Mouse (Mus musculus): ENCODE measurements around the gene Clcn5. TPM values are rescaled to one million over a fixed set of nuclear protein-coding genes. Genes with fewer than 3 reads are reported as not detected.

Gene Clcn5
- 1 to 10 TPM; 1.5 to 3.7 (median 2.4) TPM for total RNA-seq (2022)

DNA sequence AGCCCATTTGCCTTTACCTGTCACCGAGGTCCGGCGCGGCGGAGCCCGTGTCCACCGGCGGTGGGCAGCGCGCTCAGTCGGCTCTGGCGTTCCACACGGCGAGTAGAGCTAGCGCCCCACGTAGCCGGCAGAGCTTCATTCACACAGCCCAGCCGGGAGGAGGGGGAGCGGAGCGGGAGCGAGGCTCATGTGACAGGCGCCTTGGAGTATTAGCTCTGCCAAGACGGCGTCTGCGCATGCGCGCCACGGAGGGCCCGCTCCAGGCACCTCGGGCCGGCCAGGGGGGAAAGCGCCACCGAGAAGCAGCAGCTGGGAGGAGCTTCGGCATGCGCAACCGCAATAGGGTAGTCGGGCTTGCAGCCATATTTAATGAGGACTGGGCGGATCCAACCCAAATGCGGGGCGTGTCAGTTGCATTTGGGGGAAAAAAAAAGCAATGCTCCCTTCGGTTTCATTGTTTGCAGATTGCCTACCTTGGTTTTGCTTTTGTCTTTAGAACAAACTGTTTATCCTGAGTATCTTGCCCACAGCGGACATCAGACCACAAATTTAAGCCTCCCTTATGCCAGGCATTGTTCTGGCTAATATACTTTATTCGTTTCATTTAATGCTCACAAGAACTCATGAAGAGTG, at the start of gene Clcn5:
Clcn5 (minus strand) TSS at position 270 of the 633 bp plus-strand sequence.
- peak; percentile 94 for DNase-seq (ENCODE audit: low spot score)

DNA sequence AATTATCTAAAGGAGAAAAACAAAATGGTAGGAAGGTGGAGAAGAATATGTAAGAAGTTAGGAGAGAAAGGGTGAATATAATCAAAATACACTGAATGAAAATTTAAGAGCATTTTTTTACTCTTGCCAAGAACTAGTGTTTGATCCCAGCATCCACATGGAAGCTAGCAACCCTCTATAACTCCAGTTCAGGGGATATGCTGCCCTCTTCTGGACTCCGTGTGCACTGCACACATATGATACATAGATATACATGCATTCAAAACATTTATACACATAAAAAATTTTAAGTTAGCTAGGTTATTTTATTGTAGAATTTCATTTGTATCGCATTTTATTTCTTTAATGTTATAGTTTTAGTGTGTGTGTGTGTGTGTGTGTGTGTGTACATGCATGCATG, 6.3 kb upstream of the Clcn5 start:
- DNase-seq (ENCODE audit: low spot score) = no peak

DNA sequence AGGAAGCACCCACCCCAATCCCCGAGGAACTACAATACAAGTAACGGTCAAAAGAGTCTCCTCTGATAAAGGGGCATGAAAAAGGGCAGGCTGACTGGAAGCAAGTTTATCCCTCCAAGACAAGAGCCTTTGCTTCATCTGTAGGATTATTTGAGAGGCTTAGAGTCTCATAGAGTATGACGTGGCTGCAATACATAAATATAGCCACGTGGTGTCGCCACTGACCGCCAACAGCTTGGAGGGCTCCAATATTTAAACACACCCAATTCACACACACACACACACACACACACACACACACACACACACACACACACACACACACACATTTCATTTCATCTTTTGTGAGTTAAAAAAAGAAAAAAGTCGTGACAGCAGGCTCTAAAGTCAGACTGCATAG, 3.1 kb upstream of the Clcn5 start:
- peak; percentile 41 for DNase-seq (ENCODE audit: low spot score)

DNA sequence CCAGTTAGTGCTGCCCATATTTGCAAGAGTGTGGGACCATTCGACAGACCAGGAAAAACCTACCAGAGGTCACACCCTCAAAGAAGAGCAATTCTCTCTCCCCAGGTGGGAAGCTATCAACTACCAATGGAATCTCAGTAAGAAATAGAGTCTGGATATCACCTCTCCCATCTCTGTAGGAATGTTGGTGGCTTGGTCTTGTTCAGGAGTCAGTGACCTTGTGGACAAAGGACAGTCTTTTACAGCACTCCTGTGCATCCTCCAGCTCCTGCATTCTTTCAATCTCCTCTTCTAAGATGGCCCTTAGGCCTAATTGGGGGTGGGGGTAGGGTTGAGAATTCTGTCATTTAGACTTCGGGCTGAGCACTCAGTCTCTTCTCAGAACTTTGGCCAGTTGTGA, 1.4 kb upstream of the Clcn5 start:
- no peak for DNase-seq (ENCODE audit: low spot score)

DNA sequence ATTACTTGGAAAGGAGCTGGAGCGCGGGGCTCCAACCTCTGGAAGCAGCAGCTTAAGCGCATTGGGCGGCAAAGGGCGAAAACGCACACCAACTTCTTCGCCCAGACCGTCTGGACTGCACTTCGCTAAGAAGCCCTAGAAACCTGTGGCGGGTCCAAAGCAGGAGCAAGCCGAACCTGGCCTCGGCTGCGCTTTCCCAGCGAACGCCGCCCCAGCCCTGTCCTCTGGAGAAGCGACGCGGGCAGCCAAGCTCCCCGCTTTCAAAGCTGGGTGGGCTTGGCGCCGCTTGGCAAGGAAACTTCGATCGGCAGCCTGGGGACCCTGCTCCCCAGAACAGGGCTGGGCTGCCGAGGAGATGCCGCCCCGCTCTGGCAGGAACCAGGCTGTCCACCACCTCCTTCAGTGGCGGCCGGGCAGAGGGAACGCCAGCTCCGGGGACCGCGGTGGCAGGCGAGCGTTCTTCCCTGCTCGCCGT, 570 bp downstream of the Clcn5 start:
- peak; percentile 11 for DNase-seq (ENCODE audit: low spot score)

DNA sequence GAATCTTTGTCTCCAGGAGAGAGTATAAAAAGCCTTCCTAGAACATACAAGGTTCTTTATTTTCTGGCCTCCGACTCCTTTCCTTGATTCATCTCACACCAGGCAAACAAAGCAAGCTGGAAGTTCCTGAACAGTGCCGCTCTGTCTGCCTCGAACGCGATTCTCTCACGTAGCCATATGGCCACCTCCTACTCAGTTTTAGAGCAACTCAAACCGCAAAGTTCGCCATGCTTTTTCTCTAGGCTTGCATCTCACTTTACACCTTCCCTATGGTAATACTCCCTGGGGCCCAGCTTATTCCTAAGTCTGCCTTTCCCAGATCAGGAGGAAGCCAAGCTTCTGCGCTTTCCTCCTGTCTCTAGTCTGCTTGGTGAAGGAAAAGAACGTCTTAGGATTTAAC, 4.0 kb downstream of the Clcn5 start:
- no peak for DNase-seq (ENCODE audit: low spot score)

DNA sequence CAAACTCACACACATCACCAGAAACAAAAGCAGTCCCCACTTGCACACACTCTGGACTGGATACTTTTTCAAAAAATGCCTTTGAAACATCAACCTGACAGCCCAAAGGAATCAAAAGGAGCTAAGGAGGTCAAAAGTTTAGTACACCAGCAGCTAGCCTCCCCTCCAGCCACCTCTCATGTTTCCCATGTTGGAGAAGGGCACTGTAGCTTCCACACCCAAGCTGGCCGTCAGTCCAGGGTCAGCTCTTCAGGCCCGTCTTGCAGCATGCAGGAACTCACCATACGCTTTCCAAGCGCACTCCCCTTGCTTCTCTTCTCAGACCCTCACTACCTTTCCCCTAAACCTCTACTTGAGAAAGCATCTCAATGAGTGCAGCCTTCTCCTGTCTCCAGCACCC, 4.5 kb downstream of the Clcn5 start:
- DNase-seq (ENCODE audit: low spot score) = no peak

DNA sequence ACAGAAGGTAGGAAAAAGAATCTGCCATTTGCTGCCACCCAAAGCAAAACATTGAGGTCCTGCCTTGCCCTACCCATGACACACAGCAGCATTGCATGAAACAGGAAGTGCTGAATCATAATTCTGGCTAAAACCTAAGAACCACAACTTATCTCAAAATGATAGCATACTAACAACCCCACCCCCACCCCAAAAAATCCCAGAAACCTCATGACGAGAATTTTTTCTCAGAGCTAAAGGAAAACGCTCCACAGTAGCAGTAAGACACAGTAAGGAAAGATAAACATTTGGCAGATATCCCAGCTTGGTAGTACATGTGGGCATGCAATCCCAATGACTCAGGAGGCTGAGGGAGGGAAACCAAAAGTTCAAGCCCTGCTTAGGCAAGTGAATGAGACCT, 10.9 kb downstream of the Clcn5 start:
- no peak for DNase-seq (ENCODE audit: low spot score)

DNA sequence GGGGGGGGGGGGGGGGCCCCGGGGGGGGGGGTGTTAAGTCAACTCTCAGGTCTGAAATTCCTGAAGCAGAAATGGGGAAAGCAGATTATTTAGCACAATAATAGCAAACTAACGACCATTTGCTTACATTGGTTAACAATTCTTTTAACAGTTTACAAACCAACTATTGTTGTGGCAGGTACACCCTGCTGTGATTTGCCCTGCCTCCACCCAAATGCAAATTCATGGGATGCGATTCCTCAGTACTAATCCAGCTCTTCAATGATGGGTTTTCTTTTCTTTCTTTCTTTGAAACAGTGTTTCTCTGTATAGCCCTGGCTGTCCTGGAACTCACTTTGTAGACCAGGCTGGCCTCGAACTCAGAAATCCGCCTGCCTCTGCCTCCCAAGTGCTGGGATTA, 12.3 kb downstream of the Clcn5 start:
- no peak for DNase-seq (ENCODE audit: low spot score)

DNA sequence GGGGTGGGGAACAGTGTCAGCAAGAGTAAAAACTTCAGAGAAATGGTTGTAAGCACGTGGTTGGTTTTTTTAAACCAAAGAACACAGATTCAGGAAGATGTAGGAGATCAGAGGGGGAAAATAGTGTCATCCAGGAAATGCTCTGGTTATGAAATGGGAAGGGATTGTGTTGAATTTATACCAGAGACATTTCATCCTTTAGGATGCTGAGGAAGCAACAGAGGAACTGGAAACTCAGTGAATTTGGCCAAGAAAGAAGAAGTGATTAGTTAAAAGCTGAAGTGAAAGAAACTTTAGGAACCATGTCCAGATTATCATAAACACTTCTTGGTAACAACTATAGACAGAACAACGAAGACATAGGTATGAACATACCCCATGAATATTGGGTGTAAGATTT, 26.2 kb downstream of the Clcn5 start:
- peak; percentile 9 for DNase-seq (ENCODE audit: low spot score)

DNA sequence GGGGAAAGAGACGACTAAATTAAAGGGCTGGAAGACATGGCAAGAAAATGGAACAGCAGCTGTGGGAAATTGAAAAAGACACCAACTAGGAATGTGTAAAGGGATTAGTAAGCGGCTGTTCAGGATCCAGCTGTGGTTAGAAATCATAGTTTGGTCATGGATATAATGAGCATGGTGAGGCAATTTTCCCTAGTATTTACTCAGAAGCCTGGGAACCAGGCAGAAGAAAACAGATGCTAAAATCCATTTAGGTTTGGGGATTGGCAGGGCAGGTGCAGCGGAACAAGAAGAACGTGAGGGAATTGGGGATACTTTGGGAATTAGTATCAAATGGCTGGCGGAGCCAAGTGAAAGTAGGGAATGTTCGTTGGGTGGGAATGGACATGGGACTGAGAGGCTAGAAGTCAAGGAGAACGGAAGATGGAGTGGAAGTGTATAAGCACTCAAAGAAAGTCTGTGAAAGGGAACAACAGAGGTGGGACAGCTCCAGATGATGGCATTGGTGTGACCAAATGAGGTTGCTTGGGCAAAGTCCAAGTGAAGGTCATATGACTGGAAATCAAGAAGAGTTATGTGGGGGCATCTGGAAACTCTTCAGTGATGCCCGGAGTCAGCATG, 26.9 kb downstream of the Clcn5 start:
- DNase-seq (ENCODE audit: low spot score) = no peak

DNA sequence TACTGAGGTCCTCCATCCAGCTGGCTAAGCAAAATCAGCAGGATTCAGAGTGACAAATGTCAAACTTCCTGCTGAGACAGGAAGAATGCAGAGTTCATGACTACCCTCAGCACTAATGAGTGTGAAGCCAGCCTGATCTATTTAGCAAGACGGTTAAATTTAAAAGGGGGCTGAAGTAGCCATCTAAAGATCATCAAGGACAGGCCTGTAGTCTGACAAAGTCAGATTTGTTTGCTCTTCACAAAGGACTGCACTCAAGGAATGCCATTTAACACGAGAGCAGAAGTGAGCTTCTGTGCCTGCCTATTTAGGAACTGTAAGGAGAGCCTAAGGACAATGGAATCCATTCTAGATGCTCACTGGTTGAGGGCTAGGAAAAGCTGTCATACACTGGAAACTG, 30.2 kb downstream of the Clcn5 start:
- no peak for DNase-seq (ENCODE audit: low spot score)

DNA sequence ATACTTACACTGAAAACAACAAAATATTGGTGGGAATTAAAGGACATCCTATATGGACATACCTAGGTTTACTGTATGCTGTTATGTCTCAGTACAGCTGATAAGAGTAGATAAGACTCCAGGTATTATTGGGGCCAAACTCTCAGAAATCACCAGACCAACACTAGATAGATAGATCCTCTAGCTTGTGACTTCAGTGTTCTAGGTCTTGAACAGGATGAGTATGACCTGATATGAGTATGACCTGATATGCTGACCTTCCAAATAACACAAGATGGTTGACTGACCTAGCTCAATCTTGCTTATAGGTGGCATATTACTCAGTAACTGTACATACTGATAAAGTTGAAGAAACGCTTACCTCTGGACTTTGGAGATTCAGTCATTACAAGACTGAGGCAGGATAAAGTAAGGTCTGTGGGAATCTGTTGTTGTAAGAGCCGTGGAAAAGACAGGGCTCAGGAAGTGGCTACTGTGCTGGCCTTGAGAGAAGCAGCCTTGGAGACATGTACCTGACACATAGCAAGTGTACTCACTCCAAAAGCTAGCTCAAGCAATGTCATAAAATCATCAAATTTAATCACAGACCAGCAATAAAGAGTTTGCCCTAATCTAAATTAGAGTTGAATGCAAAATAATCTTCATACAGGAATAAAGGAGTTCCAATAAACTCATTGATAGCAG, 32.0 kb downstream of the Clcn5 start:
- DNase-seq (ENCODE audit: low spot score) = no peak

DNA sequence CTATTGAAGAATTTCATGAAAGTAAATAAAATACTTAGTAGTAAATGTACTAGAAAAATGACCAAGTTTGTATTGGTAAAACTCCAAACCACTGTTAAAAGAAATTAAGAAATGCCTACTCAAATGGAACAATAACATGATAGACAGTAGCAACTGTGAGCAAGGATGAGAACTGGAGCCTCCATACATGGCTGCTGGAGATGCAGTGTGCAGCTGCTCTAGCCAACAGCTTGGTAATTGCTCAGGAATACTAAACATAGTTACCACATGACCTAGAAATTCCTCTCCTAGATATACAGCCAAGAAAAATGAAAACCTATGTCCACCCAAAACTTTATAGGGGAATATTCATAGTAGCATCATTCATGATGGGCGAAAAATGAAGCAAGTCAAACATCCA, 36.5 kb downstream of the Clcn5 start:
- no peak for DNase-seq (ENCODE audit: low spot score)

DNA sequence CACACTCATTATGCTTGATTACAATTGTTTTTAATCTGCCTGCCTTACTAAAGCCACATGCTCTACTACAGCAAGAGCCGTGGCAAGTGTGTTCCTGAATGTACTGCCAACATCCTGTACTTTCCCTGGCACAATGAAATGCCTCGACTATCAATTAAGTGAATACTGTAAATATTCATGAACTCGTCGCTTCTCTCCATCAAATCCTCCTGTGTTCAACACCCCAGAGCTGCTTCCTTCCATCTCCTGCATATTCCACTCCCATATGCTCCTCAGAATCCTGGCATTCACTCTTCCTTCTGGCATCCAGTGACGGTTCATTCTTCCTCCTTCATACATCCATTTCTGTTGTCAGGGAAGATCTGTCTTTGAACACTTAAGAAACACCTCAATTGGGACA, 39.4 kb downstream of the Clcn5 start:
- no peak for DNase-seq (ENCODE audit: low spot score)

DNA sequence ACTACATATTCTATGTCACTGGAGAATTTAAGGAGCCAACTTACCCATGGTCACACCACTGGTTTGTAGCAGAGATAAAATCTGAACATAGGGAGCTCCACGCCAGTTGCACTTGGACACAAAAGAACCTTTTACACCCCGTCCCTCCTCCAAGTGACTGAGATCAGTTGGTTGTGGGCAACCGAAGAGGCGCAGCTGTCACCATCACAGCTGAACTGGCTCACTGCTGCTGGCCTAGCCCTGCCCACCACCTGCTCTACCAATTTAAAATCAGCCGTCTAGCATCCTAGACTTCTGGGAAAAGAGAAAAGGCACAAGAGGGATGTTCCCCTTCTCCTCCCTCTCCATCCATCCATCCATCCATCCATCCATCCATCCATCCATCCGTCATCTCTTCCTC, 42.6 kb downstream of the Clcn5 start:
- no peak for DNase-seq (ENCODE audit: low spot score)

DNA sequence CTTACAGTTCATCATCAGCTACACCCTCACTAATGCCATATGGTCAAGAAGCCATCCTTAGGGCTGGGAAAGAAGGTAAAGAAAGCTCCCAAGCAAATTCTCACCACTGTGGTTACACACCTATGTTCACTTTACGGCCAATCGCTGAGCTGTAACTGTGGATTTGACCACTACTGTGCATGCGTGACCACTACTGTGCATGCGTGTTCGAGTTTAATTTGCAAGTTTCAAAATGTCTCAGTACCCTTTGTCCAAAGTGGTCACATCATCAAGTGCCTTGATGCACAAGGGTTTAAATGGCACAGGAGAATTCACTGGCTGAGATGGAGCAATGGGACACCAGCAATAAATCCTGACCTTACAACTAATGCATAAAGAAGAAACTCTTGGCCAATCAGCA, 58.0 kb downstream of the Clcn5 start:
- DNase-seq (ENCODE audit: low spot score) = no peak

DNA sequence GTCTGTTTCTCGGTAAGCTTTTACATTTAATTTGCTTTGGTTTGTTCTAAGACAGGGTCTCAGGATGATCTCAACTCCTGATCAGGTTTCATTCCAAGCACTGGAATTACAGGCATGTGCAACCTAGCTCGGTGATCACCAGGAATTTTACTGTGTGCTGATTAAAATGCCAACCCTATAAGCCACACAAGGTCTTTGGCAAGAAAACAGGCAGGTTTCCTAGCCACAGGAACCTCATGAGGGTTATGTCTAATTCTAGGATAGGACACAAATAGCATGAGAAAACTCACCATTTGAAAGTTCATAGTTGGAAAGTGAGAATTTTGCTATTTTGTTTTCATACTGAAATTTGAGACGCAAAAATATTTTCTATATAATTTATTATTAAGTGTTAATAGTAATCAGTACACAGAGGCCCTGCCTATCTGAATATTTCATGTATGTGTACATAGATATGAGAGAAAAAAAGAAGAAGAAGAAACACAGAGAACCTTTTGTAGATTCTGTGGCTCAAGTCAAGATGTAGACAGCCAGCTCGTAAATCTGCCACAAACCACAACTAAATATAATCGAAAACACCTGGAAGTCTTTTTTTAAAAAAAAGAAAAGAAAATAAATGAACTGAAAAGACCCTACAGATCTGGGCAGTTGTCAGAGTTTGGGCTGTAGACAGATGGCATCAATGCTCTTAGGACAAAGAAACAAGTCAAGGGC, 58.6 kb downstream of the Clcn5 start:
- no peak for DNase-seq (ENCODE audit: low spot score)

DNA sequence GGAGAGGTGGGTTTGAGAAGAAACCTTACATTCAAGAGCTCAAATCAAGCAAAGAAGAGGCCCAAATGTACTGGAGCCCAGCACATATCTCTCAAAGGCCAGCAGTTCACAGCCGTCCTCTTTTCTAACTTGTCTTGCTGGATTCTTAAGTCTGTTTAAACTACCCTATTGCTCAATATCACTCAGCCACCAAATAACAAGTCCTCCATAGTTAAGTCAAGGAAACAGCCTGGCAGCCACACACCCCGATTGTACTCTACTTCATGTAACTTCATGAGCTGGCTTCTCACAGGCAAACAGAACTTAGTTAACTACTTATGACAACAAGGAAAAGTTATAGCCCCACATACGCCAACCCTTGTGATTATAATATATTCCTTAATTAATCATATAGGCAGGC, 59.4 kb downstream of the Clcn5 start:
- DNase-seq (ENCODE audit: low spot score) = no peak

DNA sequence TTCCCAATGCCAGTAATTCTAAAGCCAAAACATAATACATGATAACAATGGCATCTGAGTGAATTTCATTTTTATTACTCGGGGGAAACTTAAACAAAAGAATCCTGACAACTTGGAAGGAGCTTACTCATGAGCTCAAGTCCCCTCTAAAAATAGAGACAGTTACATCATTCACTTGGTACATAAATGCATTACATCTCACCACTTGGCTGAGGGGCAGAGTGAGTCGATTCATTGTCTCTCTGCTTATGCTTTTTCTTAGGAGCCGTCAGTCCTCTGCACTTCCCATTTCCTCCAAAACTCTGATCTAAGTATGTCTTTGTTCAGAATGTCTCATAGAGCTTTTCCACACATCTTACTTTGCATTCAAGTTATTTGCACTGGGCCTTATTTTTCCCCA, 63.1 kb downstream of the Clcn5 start:
- DNase-seq (ENCODE audit: low spot score) = no peak

DNA sequence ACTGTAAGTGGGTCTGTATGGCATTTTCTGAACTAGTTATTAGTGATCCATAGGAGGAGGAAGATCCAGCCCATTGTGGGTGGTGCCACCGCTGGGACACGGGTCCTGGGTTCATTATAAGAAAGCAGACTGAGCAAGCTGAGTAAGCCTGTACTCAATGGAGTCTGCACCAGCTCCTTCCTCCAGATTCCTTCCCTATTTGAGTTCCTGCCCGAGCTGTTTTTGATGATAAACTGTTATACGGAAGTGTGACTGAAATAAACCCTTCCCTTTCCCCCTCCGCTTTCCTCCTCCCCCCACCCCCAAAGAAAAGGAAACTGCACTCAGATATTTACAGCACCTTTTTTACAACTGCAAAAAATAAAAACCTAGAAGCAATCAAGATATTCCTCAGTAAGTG, 115.1 kb downstream of the Clcn5 start:
- peak; percentile 5 for DNase-seq (ENCODE audit: low spot score)

DNA sequence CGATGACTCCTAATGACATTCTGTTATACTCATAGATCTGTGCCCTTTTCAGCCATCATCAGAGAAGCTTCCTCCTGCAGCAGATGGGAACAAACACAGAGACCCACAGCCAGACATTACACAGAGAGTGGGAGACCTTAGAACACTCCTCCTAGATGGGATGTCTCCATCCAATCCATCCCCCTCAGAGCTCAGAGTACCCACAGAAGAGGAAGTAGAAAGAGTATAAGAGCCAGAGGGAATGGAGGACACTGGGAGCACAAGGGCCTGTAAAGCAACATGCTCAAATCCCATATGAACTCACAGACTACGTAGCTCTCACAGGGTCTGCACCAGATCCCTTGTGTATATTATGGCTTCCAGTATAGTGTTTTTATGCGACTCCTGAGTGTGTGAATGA, 115.6 kb downstream of the Clcn5 start:
- DNase-seq (ENCODE audit: low spot score) = no peak

DNA sequence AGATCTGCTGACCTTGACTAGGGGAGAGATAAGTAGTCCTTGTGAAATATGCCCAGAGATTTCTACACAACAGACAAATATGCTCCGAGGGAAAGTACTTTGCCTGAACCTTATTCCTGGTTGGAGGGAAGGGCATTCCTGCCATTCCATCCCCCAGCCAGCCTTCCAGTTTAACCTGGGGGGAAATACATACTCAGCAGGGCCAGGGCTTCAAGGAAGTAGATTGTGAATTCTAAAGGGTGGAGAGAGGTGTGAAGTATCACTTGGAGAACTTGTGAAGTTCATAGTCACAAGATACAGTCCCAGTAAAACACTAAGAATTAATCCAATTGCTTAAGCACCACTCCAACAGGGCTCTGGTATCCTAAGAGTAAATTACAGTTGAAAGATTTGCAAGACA, 121.3 kb downstream of the Clcn5 start:
- no peak for DNase-seq (ENCODE audit: low spot score)
